Mouse (Mus musculus) kidney, adult 18-20 months (tissue): ENCODE data around the gene Rnf212b.

Source experiments
- DNase-seq: peaks from one replicate; pipeline ENCODE4 v3.0.0; 2021

The Rnf212b gene

GRCm38 (mm10) chr14:54799686-54800085 is 14.3 kb upstream of the Rnf212b start:
- no peak for DNase-seq

- DNase-seq: no peak
These were observed 11.5 kb upstream of the Rnf212b start for GRCm38 (mm10) chr14:54802428-54802827.

DNA sequence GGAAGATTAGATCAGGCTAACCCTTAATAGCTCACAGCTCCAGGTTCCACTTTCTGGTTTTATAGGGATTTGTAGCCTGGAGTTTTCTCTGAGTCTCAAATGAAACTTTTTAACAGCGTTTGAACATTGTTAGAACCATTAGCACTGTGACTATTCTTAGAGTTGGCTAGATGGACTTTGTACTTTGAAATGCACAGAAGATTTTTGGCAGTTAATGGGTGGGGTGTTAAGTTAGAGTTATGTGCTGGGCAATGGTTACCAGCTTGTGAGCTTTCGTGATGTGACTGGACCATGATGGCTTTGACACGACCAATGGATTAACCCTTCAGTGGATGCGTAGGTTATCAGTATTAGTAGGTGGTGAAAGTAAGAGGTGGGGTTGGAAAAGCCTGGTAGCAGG is 7.8 kb upstream of the Rnf212b start:
- DNase-seq: no peak

DNA sequence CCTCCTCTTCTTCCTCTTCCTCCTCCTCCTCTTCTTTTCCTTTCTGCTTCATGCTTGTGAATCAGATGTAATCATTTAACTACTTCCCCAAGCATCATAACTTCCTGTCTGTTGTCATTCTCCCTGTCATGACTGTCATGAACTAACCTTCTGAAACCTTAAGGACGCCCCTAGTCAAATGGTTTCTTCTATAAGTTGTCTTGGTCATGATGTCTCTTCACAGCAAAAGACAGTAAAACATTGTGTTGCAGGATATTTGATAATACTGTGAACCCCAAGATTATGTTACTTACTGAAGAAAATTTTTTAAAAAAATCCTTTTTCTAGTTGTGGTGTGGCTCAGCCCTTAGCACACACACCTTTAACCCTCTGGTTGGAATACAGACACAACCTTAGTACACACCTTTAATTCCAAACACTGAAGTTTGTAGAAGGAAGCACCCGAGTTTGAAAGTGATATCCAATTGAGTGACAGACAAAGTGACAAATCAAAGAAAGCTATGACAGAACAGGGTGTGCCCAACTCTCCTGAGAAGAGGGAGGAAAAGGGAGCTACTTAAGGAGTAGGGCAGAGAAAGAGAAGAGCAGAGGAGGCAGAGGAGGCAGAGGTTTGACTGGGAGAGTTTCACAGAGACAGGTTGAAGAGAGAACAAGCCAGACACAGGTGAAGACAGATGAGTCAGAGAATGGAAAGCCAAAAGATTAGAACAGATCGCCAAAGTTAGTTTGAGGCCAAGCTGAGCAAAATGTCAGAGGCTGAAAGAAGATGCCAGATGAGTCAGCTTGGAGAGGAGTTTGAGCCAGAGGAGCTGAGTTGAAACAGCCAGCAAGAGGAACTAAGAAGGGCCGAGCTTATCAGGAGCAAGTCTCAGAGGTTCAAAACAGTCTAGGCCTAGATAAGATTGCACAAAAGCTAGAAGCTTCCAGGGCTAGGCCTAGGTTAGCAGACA is 4.9 kb upstream of the Rnf212b start:
- DNase-seq: no peak

DNA sequence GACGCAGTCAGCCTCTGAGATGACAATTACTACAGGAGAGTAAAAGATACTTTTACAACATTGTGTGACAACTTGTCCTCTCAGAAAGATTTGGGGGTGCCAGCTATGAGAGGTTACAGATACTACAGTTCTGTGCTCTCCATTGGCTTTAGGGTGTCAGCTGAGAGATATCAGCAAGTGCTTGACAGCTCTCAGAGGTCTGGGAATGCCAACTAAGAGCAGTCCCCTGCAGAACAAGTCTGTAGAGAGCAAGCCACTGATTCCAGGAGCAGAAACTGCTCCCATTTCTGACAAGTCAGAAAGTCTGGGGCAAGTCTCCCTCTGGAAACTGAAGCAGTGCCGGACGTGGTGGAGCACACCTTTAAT is 4.3 kb upstream of the Rnf212b start:
- no peak for DNase-seq

DNA sequence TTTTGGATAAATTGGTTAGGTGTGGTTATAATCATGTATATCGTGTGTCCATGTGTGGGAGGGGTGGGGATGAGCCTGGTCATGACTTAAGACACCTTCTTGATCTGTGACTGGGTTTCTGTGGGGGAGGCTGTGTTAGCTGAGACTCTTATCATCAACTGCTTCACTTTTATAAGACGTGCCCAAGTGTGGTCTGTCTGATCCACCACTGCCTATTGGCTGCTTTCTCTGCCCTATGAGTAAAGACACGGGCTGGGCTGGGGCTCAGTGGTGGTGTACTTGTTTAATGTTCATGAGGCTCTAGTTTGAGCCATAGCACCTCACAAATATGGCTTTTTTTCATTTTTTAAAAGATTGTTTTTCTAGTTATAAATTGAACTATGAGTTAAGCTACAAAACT is 1.8 kb downstream of the Rnf212b start:
- DNase-seq: no peak

GRCm38 (mm10) chr14:54817791-54818190 is 3.9 kb downstream of the Rnf212b start:
- DNase-seq: peak; percentile 50

DNA sequence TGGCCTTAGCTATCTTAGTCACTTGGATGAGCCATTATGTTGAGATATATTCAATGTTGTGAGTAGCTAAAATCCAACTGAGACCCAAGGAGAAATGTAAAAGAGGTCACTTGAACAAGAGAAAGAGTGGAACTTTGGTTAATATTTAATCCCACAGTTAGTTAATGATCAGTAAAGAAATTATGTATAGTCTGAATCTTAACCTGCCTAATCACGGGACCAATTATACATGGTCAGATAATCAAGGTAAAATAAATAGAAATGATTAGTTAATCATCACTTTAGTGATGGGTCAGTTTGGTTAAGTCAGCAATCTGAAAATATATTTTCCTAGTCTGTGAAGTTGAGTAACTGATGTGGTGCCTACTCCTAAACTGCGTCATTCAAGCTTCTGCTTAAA is 8.4 kb downstream of the Rnf212b start:
- DNase-seq: no peak

- DNase-seq: peak; percentile 25
These were observed 9.8 kb downstream of the Rnf212b start for GRCm38 (mm10) chr14:54823716-54824115.

GRCm38 (mm10) chr14:54843461-54843860 is 29.5 kb downstream of the Rnf212b start:
- DNase-seq: peak; percentile 43

DNA sequence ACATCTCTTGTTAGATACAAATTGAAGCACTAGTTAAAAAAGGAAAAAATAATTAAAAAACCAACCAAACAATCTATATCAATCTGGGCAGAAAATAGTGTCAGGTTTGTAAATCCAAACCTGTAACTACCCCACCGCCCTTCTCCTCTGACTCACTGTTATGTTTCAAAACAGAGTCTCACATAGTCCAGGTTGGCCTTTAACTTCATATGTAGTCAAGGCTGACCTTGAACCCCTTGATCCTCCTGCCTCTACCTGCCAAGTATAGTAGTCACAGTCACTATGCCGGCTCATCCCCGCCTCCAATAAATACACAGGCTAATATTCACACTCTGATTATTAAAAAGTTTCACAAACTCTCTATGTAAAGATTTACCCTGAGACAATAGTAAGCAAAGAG is 41.8 kb downstream of the Rnf212b start:
- no peak for DNase-seq

GRCm38 (mm10) chr14:54856703-54857102 is 42.8 kb downstream of the Rnf212b start:
- no peak for DNase-seq

DNA sequence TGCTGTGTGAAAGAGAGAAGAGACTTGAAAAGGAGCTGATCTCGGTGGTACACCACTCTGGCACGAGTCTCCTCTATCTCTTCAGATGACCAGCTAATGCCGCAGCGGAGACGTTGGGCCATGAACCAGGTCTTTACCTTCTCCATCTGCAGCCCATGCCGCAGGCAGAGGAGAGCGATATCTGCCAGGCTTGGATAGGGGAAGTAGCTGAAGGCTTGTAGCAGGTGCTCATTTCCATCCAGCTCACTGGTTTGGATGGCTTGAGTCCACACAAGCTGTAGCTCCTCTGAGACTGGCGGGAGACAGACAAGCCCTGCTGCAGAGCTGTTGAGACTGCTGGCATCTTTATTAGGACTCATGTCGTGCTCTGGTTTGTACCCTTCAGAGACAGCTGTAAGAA is 44.0 kb downstream of the Rnf212b start:
- DNase-seq: no peak

GRCm38 (mm10) chr14:54860511-54860910 is 46.6 kb downstream of the Rnf212b start:
- peak; percentile 77 for DNase-seq

DNA sequence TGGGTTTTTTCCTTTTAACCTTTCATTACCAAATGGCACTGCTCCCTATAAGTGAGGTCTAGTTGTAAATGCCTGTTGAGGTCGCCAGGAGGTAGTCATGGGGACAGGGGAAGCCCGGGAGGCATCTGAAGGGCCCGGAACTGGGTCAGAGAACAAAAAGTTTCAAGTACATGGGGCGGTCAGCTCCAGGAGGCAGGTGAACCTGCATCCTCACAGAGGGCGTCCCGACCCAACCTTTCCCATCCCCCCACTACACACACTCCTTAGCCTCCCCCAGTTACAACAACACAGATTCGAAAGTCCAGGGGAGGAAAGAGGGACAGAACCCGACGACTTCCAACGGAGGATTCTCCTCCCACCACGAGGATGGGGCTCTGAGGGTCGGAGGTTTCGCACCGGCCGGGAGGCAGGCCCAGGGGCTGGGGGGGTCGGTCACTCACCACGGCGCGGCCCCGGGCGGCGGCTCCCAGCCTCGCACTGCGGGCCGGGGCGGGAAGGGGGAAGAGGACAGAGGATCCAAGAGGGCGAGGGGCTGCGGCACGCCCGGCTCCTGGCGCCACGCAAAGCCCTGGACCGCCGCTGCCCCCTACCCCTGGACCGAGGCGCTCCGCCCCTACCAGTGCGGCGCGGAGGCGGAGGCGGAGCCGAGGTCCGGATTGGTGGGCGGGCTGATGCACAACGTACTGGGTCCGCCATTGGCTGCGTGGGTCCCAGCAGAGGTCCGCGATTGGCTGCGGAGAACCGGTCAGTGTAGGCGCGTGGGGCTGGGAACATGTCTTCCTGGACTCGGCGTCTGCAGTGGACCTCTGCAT is 49.8 kb downstream of the Rnf212b start:
- peak; percentile 92 for DNase-seq

GRCm38 (mm10) chr14:54864313-54865036 is 50.5 kb downstream of the Rnf212b start:
- no peak for DNase-seq

DNA sequence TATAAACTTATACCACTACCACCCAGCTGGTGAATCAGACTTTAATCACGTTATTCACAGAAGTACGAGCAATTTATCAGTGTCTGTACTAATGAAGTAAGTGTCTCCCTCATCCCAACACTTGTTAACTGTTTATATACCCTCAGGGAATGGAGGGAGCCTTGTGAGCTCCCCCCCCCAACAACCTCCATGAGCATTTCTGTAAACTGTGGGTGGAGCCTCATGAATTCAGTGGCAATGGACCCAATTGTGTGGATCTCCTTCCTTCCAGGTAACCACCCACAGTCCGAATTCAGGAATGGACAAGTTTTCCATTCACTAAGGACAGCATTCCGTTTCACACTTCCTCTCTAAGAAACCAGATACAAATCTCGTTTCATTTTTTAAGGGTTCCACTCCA is 51.7 kb downstream of the Rnf212b start:
- DNase-seq: no peak

GRCm38 (mm10) chr14:54866268-54866667 is 52.3 kb downstream of the Rnf212b start:
- DNase-seq: no peak

DNA sequence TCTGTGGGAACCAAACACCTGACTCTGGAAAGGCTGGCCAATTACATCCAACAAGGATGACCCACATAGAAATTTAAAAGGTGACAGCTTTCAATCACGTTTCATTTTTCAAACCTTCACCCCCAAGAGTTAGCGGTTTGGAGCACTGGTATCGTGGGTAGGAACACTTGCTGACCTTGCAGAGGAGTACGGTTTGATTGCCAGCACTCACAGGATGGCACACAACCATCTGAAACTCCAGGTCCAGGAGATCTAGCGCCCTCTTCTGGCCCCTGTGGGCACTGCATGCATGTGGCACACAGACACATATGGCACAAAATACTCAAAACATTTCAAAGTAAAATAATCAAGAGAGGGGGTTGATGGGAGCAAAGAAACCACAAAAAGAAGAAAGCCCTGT is 53.0 kb downstream of the Rnf212b start:
- DNase-seq: no peak

GRCm38 (mm10) chr14:54868026-54868425 is 54.1 kb downstream of the Rnf212b start:
- DNase-seq: no peak

GRCm38 (mm10) chr14:54870861-54871260 is 56.9 kb downstream of the Rnf212b start, which contains the start of gene Homez:
Gene Homez, minus strand, starts transcription at chr14:54870961.
- DNase-seq: no peak

- no peak for DNase-seq
These were observed 60.2 kb downstream of the Rnf212b start for GRCm38 (mm10) chr14:54874165-54874564.

GRCm38 (mm10) chr14:54875844-54876538 is 62.0 kb downstream of the Rnf212b start:
- no peak for DNase-seq
